Mouse (Mus musculus): ENCODE measurements around the gene Mgat1. TPM values are rescaled to one million over a fixed set of nuclear protein-coding genes. Genes with fewer than 3 reads are reported as not detected.

Mgat1 gene
- 37.9 and 43.1 TPM in 2 replicates for polyA plus RNA-seq (2015; fragmentation: Nextera tagmentation; extraction: Ambion mirVana)

DNA sequence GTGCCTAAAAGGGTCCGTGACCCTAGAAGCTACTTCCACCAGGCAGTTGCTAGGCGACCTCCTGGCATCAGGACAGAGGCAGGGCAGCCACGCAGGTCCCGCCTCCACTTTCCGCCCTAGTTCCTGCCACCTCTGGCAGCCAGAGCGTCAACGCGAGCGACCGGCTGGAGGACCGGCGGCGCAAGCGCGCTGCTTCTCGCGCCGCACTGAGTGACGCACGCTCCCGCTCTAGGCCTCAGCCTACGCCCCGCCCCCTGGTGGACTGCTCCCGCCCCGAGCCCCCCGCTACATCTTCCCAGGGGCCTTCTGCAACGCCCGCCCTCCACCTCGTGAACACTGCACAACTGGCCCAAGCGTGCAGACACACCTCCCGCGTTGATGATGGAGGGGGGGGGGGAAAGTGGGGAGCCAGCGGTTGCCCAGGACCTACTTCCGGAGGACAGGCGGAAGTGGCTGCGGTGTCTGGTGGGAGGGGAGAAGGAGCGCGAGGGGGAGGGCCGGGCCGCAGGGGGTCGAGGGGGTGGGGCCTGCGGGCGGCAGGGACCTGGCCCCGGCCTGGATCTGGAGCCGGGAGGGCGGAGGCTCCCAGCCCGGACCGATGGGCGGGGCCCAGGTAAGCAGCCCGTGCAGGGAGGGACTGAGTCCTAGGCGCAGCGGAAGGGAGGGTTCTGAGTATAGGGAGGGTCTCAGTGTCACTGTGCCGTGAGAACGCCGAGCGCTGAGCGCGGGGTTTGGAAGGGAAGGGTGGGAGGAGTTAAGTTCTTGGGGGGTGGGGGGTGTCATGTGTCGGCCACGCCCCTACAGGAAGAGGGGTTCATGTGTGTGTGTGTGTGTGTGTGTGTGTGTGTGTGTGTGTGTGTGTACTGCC, at the start of gene Mgat1:
Gene Mgat1, plus strand, starts transcription at position 465 of the 868 bp plus-strand sequence.

DNA sequence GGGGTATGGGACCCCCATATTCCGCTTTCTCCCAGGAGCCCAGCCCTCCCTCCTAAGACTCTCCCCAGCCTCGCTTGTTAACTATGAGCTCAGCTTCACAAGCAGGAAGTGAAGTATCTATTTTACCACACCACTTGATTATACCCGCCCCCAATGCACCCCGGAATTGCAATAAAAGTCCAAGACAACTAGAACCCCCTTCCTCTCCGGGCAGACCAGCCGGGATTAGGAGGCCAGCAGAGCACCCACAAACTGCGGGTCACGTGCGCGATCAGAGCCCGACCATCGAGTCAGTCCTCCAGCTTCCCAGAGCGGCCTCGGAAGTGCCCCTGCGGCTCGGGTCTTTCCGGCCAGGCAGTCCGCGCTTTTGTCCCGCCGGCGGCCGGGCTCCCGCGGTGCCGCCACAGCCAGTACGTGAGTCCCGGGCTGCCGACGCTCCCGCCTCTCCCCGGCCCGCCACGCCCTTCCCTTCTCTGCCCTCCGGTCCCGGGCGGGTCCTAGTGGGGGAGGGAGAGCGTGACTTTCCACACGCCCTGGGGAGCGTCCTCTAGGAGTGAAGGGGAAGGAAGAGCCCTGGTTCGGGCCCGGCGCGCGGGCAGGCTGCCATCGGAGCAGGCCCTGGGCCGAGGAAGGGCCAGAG, 40.7 kb upstream of the Mgat1 start, which contains the start of gene Zfp62:
Gene Zfp62, plus strand, starts transcription at position 164 of the 640 bp plus-strand sequence.

DNA sequence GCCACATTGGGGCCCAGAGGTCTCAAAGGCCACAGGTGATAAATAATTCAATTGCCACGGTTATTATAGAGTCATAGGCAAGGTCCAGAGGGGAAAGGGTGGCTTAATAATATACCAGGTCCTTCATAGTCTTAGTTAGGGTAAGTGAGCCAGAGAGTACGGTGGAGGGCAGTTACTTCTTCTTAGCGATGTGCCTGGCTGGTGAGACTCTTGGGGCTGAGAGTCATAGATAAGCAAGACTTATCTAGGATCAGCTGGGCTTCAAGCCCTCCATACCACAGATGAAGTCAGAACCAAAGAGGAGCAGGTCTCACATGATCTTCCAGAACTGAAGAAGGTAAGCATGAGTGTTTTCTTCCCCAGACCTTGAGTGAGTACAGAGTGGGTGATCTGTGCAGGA, 34.2 kb downstream of the Mgat1 start, which contains the start of gene Olfr1393:
Gene Olfr1393, plus strand, starts transcription at position 83 of the 400 bp plus-strand sequence.

DNA sequence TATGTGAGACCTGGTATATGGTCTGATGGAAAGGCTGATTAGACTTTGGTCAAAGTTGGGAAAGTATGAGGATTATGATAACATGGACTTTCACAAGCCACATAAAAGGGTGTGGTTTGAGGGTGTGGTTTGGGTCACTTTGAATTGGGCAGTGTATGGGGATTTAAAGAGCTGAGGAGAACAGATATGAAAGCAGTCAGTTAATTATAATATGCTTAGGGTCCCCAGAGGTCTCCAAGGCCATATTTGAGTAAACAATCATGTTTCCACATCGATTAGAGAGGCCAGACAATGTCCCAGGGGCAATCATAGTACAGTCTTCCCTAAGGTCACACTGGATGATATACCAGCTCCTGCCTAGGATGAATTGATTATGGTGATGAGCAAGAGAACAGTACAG, 41.0 kb downstream of the Mgat1 start, which contains the start of gene Olfr1392:
Gene Olfr1392, plus strand, starts transcription at position 301 of the 400 bp plus-strand sequence.

DNA sequence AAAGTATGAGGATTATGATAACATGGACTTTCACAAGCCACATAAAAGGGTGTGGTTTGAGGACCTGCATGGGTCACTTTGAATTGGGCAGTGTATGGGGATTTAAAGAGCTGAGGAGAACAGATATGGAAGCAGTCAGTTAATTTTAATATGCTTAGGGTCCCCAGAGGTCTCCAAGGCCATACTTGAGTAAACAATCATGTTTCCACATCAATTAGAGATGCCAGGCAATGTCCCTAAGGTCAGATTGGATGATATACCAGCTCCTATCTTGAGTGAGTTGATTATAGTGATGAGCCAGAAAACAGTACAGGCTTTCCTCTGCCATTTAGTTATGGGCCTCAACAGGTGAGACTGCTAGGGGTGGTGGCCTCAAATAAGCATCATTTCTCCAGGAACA, 60.5 kb downstream of the Mgat1 start, which contains the start of gene Olfr10:
Gene Olfr10, plus strand, starts transcription at position 301 of the 400 bp plus-strand sequence.

Other genes starting within 250 kb of the Mgat1 start
- 0.69 and 0.95 TPM in 2 replicates for gene 9930111J21Rik2, start 192.9 kb upstream of the Mgat1 start, polyA plus RNA-seq (2015; fragmentation: Nextera tagmentation; extraction: Ambion mirVana)
- 0.36 and 0.54 TPM in 2 replicates for gene Tgtp2, start 180.0 kb upstream of the Mgat1 start, polyA plus RNA-seq (2015; fragmentation: Nextera tagmentation; extraction: Ambion mirVana)
- gene Ifi47, start 167.6 kb upstream of the Mgat1 start, polyA plus RNA-seq (2015; fragmentation: Nextera tagmentation; extraction: Ambion mirVana) = 2.7 and 3.1 TPM in 2 replicates
- 0.12 and 0.13 TPM in 2 replicates for gene Olfr1396, start 129.3 kb upstream of the Mgat1 start, polyA plus RNA-seq (2015; fragmentation: Nextera tagmentation; extraction: Ambion mirVana)
- not detected in 2 replicates for gene Olfr1395, start 101.9 kb upstream of the Mgat1 start, polyA plus RNA-seq (2015; fragmentation: Nextera tagmentation; extraction: Ambion mirVana)
- not detected in 2 replicates for gene Olfr1394, start 89.8 kb upstream of the Mgat1 start, polyA plus RNA-seq (2015; fragmentation: Nextera tagmentation; extraction: Ambion mirVana)
- 3.6 and 4.6 TPM in 2 replicates for gene Btnl9, start 57.0 kb upstream of the Mgat1 start, polyA plus RNA-seq (2015; fragmentation: Nextera tagmentation; extraction: Ambion mirVana)
- gene Zfp62, start 40.9 kb upstream of the Mgat1 start, polyA plus RNA-seq (2015; fragmentation: Nextera tagmentation; extraction: Ambion mirVana) = 13.0 and 14.6 TPM in 2 replicates
- 0.09 TPM in 1 of 2 replicates, not detected in the other for gene Olfr1393, start 34.1 kb downstream of the Mgat1 start, polyA plus RNA-seq (2015; fragmentation: Nextera tagmentation; extraction: Ambion mirVana)
- not detected in 2 replicates for gene Olfr1392, start 41.1 kb downstream of the Mgat1 start, polyA plus RNA-seq (2015; fragmentation: Nextera tagmentation; extraction: Ambion mirVana)
- not detected in 2 replicates for gene Olfr10, start 60.5 kb downstream of the Mgat1 start, polyA plus RNA-seq (2015; fragmentation: Nextera tagmentation; extraction: Ambion mirVana)
- gene Olfr1391, start 78.6 kb downstream of the Mgat1 start, polyA plus RNA-seq (2015; fragmentation: Nextera tagmentation; extraction: Ambion mirVana) = not detected in 2 replicates
- gene Olfr1390, start 91.0 kb downstream of the Mgat1 start, polyA plus RNA-seq (2015; fragmentation: Nextera tagmentation; extraction: Ambion mirVana) = not detected in 2 replicates
- not detected in 2 replicates for gene Olfr1389, start 178.9 kb downstream of the Mgat1 start, polyA plus RNA-seq (2015; fragmentation: Nextera tagmentation; extraction: Ambion mirVana)
- not detected in 2 replicates for gene Olfr1388, start 192.4 kb downstream of the Mgat1 start, polyA plus RNA-seq (2015; fragmentation: Nextera tagmentation; extraction: Ambion mirVana)
- not detected in 2 replicates for gene Olfr1387, start 211.2 kb downstream of the Mgat1 start, polyA plus RNA-seq (2015; fragmentation: Nextera tagmentation; extraction: Ambion mirVana)
- gene Olfr1386, start 220.9 kb downstream of the Mgat1 start, polyA plus RNA-seq (2015; fragmentation: Nextera tagmentation; extraction: Ambion mirVana) = not detected in 2 replicates
- not detected in 2 replicates for gene Olfr1385, start 244.9 kb downstream of the Mgat1 start, polyA plus RNA-seq (2015; fragmentation: Nextera tagmentation; extraction: Ambion mirVana)